Mouse (Mus musculus): ENCODE results near the gene Dop1a.
A peak's percentile ranks its signal among the peaks of the same experiment; 100 is the strongest.

Dop1a gene

GRCm38 (mm10) chr9:86466990-86467870 is at the start of gene Dop1a:
TSS of gene Dop1a (plus strand) at chr9:86467154.
- peak; percentile 78 to 87 for DNase-seq (ENCODE audit: low spot score in 2 of 2)

- no peak for DNase-seq (ENCODE audit: low spot score in 2 of 2)
Observed at GRCm38 (mm10) chr9:86417971-86418370, 49.0 kb upstream of the Dop1a start.

GRCm38 (mm10) chr9:86419366-86419765 is 47.6 kb upstream of the Dop1a start:
- DNase-seq (ENCODE audit: low spot score in 2 of 2) = no peak

GRCm38 (mm10) chr9:86423331-86423730 is 43.6 kb upstream of the Dop1a start:
- no peak for DNase-seq (ENCODE audit: low spot score in 2 of 2)

GRCm38 (mm10) chr9:86435510-86435909 is 31.4 kb upstream of the Dop1a start:
- DNase-seq (ENCODE audit: low spot score in 2 of 2) = no peak

GRCm38 (mm10) chr9:86436608-86437007 is 30.3 kb upstream of the Dop1a start:
- no peak for DNase-seq (ENCODE audit: low spot score in 2 of 2)

GRCm38 (mm10) chr9:86438337-86439009 is 28.5 kb upstream of the Dop1a start:
- DNase-seq (ENCODE audit: low spot score in 2 of 2) = no peak

- no peak for DNase-seq (ENCODE audit: low spot score in 2 of 2)
Observed at GRCm38 (mm10) chr9:86442248-86442647, 24.7 kb upstream of the Dop1a start.

- DNase-seq (ENCODE audit: low spot score in 2 of 2) = no peak
Observed at GRCm38 (mm10) chr9:86446847-86447246, 20.1 kb upstream of the Dop1a start.

- DNase-seq (ENCODE audit: low spot score in 2 of 2) = no peak
Observed at GRCm38 (mm10) chr9:86447431-86447830, 19.5 kb upstream of the Dop1a start.

- DNase-seq (ENCODE audit: low spot score in 2 of 2) = peak; percentile 49 to 63
Observed at GRCm38 (mm10) chr9:86449581-86449980, 17.4 kb upstream of the Dop1a start.

- DNase-seq (ENCODE audit: low spot score in 2 of 2) = no peak
Observed at GRCm38 (mm10) chr9:86451094-86451493, 15.9 kb upstream of the Dop1a start.

- peak; percentile 16 to 49 for DNase-seq (ENCODE audit: low spot score in 2 of 2)
Observed at GRCm38 (mm10) chr9:86451617-86452016, 15.3 kb upstream of the Dop1a start.

GRCm38 (mm10) chr9:86453626-86454025 is 13.3 kb upstream of the Dop1a start:
- DNase-seq (ENCODE audit: low spot score in 2 of 2) = no peak

GRCm38 (mm10) chr9:86464151-86465105 is 2.5 kb upstream of the Dop1a start, which contains the start of gene Ube2cbp:
TSS of gene Ube2cbp (minus strand) at chr9:86464950.
- peak; percentile 80 to 86 for DNase-seq (ENCODE audit: low spot score in 2 of 2)

- no peak for DNase-seq (ENCODE audit: low spot score in 2 of 2)
Observed at GRCm38 (mm10) chr9:86475956-86476355, 9.0 kb downstream of the Dop1a start.

- DNase-seq (ENCODE audit: low spot score in 2 of 2) = no peak
Observed at GRCm38 (mm10) chr9:86476763-86477162, 9.8 kb downstream of the Dop1a start.

GRCm38 (mm10) chr9:86478414-86479093 is 11.6 kb downstream of the Dop1a start:
- no peak for DNase-seq (ENCODE audit: low spot score in 2 of 2)

- DNase-seq (ENCODE audit: low spot score in 2 of 2) = no peak
Observed at GRCm38 (mm10) chr9:86482236-86482635, 15.3 kb downstream of the Dop1a start.

- DNase-seq (ENCODE audit: low spot score in 2 of 2) = no peak
Observed at GRCm38 (mm10) chr9:86491740-86492139, 24.8 kb downstream of the Dop1a start.

- no peak for DNase-seq (ENCODE audit: low spot score in 2 of 2)
Observed at GRCm38 (mm10) chr9:86496261-86496660, 29.3 kb downstream of the Dop1a start.

All from natural killer cell, adult 2 months (primary cell).